Mouse (Mus musculus) spleen, embryonic (tissue): ENCODE results near the gene Atf7.

Experiments
- CTCF ChIA-PET: fragments of 350-600 bp; sonication (Branson Sonifier 250); formaldehyde crosslinking; loops from one replicate; lab custom pipeline; 2022; lab: Charles Lee

Atf7 gene

GRCm38 (mm10) chr15:102555581-102555980, 69.7 kb downstream of the Atf7 start:
- CTCF ChIA-PET = no interaction called here

- CTCF ChIA-PET = interaction anchor here (0.6 to 0.7 kb wide), 3 partner anchors 17 to 183 kb away, joined by 3 to 11 read pairs (median 5); no protein-coding TSS in a partner anchor
These were observed 72.7 kb downstream of the Atf7 start for GRCm38 (mm10) chr15:102552599-102552998.

GRCm38 (mm10) chr15:102547478-102547877, 77.8 kb downstream of the Atf7 start:
- CTCF ChIA-PET = interaction anchor here (0.5 kb wide), 1 partner anchor 143 kb away, joined by 3 read pairs; no protein-coding TSS in a partner anchor

- CTCF ChIA-PET = interaction anchor here (0.5 kb wide), 1 partner anchor 143 kb away, joined by 3 read pairs; no protein-coding TSS in a partner anchor
These were observed 78.4 kb downstream of the Atf7 start for GRCm38 (mm10) chr15:102546677-102547427.

GRCm38 (mm10) chr15:102546246-102546645, 79.0 kb downstream of the Atf7 start:
- CTCF ChIA-PET = no interaction called here

- CTCF ChIA-PET = no interaction called here
These were observed 80.5 kb downstream of the Atf7 start for GRCm38 (mm10) chr15:102544801-102545200.

- CTCF ChIA-PET = interaction anchor here (0.5 to 0.6 kb wide), 2 partner anchors 34 to 391 kb away, joined by 3 to 5 read pairs; no protein-coding TSS in a partner anchor
These were observed 91.3 kb downstream of the Atf7 start for GRCm38 (mm10) chr15:102533926-102534325.

GRCm38 (mm10) chr15:102532106-102532900, 93.0 kb downstream of the Atf7 start:
- CTCF ChIA-PET = interaction anchor here (1.0 kb wide), 1 partner anchor 61 kb away, joined by 4 read pairs; no protein-coding TSS in a partner anchor

- CTCF ChIA-PET = interaction anchor here (0.6 kb wide), 1 partner anchor 258 kb away, joined by 3 read pairs; no protein-coding TSS in a partner anchor
These were observed 93.7 kb downstream of the Atf7 start for GRCm38 (mm10) chr15:102531586-102531985.

- CTCF ChIA-PET = no interaction called here
These were observed 94.7 kb downstream of the Atf7 start for GRCm38 (mm10) chr15:102530566-102530965.

GRCm38 (mm10) chr15:102528396-102528795, 96.9 kb downstream of the Atf7 start:
- CTCF ChIA-PET = no interaction called here

- CTCF ChIA-PET = interaction anchor here (0.6 to 0.7 kb wide), 2 partner anchors 42 to 301 kb away, joined by 4 to 6 read pairs; no protein-coding TSS in a partner anchor
These were observed 97.3 kb downstream of the Atf7 start for GRCm38 (mm10) chr15:102527936-102528335.

- CTCF ChIA-PET = interaction anchor here (0.5 to 0.6 kb wide), 3 partner anchors 24 to 229 kb away, joined by 4 to 6 read pairs (median 4); no protein-coding TSS in a partner anchor
These were observed 98.9 kb downstream of the Atf7 start for GRCm38 (mm10) chr15:102526111-102527002.

- CTCF ChIA-PET = no interaction called here
These were observed 100.3 kb downstream of the Atf7 start, which contains the start of gene Npff for GRCm38 (mm10) chr15:102524892-102525485. TSS of gene Npff (minus strand) at chr15:102524942.

- CTCF ChIA-PET = no interaction called here
These were observed 103.8 kb downstream of the Atf7 start for GRCm38 (mm10) chr15:102521480-102521879.

- CTCF ChIA-PET = no interaction called here
These were observed 104.8 kb downstream of the Atf7 start for GRCm38 (mm10) chr15:102520416-102520815.

GRCm38 (mm10) chr15:102519211-102520141, 105.8 kb downstream of the Atf7 start:
- CTCF ChIA-PET = no interaction called here

- CTCF ChIA-PET = no interaction called here
These were observed 106.4 kb downstream of the Atf7 start for GRCm38 (mm10) chr15:102518859-102519201.
